Mouse (Mus musculus): ENCODE measurements around the gene Mlxipl.

The Mlxipl gene

GRCm38 (mm10) chr5:135148715-135149052 lies 59.0 kb downstream of the Mlxipl start:
- no peak for DNase-seq

- peak; percentile 99 for DNase-seq
Observed at GRCm38 (mm10) chr5:135149053-135149819, 59.5 kb downstream of the Mlxipl start, which contains the start of gene Tbl2. Gene Tbl2 (plus strand): TSS chr5:135149657.

- DNase-seq: no peak
Observed at GRCm38 (mm10) chr5:135149820-135150178, 60.1 kb downstream of the Mlxipl start.

DNA sequence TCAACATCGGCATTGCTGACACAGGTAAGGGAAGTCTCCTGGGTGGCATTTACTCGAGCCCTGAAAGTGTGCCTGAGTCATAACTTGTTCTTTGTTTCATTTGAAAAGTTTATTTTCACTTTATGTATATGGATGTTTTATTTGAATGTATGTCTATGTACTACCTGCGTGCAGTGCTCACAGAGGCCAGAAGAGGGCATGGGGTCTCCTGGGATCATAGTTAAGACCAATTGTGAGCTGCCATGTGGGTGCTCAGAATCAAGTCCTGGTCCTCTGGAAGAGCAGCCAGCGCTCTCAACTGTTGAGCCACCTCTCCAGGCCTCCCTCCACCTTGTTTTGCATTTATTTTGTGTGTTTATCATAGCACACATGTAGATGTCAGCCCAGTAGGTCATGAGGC lies 66.8 kb downstream of the Mlxipl start:
- no peak for DNase-seq

GRCm38 (mm10) chr5:135161221-135161620 lies 71.5 kb downstream of the Mlxipl start:
- DNase-seq: no peak

- no peak for DNase-seq
Observed at GRCm38 (mm10) chr5:135161650-135162049, 72.0 kb downstream of the Mlxipl start.

DNA sequence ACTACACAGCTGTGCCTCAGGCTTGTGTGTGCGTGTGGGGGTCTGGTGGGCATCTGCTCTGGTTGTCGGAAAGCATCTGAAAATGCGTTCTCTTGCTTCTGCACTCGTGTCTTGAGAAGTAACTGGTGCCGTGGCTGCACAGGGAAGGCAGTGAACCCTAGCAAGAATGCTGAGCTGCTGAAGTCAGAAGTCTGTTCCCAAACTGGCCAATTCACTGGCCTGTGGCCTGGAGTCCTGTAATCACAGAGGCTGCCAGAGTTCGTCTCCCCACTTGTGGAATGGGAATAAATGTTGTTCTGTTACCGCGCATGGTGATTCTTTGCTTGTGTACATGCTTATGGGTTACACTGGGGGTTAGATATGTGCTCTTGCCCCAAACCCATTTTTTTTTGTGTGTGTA lies 72.7 kb downstream of the Mlxipl start:
- DNase-seq: peak; percentile 69 to 70

GRCm38 (mm10) chr5:135162821-135163220 lies 73.1 kb downstream of the Mlxipl start:
- DNase-seq: peak; percentile 35 to 61

DNA sequence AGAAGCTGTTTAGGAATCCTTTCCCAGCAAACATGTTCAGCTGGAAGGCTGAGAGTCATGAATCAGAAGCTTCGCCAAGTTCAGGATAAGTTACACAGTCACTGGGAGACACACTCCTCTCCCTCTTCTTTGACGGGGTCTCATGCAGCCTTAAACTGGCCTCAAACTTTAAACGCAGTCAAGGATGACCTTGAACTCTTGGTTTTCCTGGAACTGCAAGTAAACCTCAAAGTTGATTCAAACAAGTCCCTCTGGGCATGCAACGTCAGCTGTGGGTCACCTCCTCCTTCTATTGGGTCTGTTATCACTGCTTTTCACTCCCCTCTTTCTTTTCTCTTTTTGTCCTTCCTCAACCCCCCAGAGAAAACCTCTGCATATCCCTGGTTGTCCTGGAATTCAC lies 77.2 kb downstream of the Mlxipl start:
- DNase-seq: no peak

GRCm38 (mm10) chr5:135167469-135167868 lies 77.8 kb downstream of the Mlxipl start:
- no peak for DNase-seq

DNA sequence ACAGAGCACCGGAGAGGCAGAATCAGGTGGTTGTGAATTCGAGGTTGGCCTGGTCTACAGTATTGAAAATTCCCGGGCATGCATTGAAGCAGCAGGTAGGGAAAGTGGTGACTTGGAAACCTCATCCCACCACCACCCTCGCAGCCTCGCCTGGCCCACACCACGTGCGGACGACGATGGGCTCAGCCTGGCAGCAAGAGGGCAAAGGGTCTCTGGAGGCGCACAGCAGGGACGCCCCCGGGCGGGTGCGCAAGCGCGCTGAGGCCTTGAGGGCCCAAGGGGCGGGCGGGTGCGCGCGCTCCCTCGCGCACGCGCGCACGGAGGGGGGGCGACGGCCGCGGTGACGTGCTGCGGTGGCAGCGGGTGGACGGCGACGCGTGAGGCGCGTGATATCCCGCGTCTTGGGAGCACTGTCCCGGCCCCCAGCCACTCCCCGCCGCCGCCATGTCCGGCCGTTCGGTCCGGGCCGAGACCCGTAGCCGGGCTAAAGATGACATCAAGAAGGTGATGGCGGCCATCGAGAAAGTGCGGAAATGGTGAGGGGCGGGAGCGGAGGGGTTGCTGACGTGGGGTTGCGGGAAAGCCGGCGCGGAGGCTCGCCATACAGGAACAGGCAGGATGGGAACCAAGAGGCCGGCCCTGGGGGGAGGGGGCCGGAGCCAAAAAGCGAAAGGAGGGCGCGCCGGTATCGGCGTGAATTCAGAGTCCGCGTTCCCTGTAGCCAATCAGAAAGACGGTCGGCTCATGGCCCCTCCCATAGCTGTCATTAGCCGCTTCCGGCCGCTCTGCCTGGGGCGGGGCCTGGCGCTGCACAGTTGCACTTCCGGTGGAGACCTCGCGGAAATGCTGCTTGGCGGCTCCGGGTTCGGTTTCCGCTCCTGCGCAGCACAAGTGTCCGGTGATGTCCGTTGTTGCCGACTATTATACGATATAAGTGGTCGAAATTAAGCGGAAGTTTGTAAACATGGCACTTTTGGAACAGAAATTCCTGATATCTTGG lies 78.7 kb downstream of the Mlxipl start, which contains the start of gene Bcl7b:
TSS of gene Bcl7b (plus strand) at position 221 of the 1,000 bp plus-strand sequence.
- DNase-seq: peak; percentile 98

DNA sequence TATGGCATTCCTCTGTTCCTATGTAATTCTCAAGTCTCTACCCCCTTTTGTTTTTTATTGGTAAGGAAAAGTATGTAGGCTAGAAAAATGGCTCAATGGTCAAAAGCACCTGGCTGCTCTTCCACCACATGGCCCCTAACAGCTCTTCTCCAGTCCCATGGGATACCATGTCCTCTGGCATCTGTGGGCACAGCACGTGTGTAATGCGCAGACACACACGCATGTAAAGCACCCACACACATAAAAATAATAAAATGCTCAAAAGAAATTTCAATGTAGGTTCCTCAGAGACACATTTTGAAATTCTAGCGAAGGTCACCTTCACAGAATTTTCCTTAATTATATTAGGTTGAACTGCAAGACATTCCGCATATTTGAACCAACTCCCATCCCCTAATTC lies 79.8 kb downstream of the Mlxipl start:
- no peak for DNase-seq

DNA sequence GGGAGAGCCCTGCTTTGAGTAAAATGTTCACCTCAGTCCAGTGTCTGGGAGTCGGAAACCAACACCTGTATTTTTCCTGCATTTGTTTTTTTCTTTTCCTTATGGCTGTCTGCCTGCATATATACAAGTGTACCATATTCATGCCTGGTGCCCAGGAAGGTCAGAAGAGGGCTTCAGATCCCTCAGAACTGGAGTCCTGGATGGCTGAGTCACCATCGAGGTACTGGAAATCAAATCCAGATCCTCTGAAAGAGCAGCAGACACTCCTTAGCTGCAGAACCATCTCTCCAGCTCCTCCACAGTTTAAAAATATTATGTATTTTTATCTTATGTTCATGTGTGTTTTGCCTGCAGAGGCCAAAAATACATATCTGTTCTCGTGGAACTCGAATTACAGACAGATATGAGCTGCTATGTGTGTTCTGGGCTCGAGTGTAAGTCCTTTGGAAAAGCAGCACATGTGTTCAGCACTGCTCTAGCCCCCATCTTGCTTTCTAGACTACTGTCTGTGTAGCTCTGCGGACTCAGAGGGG lies 82.1 kb downstream of the Mlxipl start:
- no peak for DNase-seq

GRCm38 (mm10) chr5:135172986-135173385 lies 83.3 kb downstream of the Mlxipl start:
- DNase-seq: no peak

- no peak for DNase-seq
Observed at GRCm38 (mm10) chr5:135175086-135175485, 85.4 kb downstream of the Mlxipl start.

GRCm38 (mm10) chr5:135178523-135178922 lies 88.8 kb downstream of the Mlxipl start:
- no peak for DNase-seq

- no peak for DNase-seq
Observed at GRCm38 (mm10) chr5:135178996-135179395, 89.3 kb downstream of the Mlxipl start.

- DNase-seq: no peak
Observed at GRCm38 (mm10) chr5:135179616-135180015, 89.9 kb downstream of the Mlxipl start.

- DNase-seq: no peak
Observed at GRCm38 (mm10) chr5:135180796-135181195, 91.1 kb downstream of the Mlxipl start.

DNA sequence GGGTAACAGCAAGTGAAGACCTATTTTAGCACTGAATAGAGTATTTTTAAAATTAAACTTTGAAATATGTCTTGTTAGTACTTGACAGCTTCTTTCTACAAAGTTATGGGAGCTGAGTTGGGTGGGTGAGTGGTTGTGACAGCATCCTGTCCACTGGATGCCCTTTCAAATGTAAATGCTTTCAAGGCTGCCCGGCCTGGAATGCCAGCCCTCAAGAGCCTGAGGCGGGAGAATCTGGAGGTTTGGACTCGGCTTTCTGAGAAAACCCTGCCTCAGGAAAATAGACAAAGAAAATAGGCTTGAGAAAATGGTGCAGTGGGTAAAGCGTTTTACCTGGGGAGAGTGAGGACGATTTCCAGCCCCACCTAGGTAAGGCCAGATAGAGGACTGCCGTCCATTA lies 92.1 kb downstream of the Mlxipl start:
- DNase-seq: no peak

- no peak for DNase-seq
Observed at GRCm38 (mm10) chr5:135183131-135183861, 93.6 kb downstream of the Mlxipl start.

DNA sequence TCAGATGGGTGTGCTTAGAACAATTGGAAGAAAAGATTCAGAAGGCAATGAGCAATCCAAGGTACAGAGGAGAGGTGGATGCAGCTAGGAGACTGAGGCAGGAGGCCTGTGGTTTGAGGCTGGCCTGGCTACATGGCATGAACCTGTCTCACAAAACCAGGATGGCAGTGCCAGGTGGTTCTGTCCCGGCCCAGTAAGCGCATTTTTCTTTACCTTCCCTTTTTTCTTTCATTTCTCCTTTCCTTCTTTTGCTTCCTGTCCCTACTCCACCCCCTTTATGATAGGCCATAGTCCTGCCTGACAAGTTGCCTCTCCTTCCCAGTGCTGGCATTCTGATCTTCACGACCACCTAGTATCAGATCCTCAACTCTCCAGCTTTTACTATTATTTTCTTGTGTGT lies 95.3 kb downstream of the Mlxipl start:
- no peak for DNase-seq

DNA sequence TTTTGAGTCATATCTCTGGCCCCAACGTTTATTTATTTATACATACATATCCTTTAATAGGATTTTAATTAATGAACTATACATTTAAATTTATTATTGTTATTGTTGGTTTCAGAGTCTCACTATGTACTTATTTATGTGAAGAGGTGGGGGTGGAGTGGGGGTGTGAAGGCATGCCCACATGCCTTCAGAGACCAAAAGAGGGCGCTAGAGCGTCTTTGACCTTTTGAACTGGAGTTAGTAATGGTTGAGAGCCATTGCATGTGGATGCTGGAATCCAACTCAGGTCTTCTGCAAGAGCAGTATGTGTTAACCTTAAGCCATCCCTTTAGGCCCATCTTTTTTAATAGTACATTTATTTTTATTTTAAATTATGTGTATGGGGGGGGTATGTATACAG lies 95.9 kb downstream of the Mlxipl start:
- peak in 1 of 2 experiments; percentile 41 for DNase-seq

Data from kidney, adult 8-10 months (tissue).